Mouse (Mus musculus) retina, adult 2 months (tissue): ENCODE measurements around the gene Gm26602.

Experiments
- DNase-seq: peaks from one replicate; pipeline ENCODE4 v3.0.0-alpha.2; 2012; ENCODE audit warnings: low read depth, low spot score

The Gm26602 gene

GRCm38 (mm10) chr10:79959847-79960601 is 49.4 kb downstream of the Gm26602 start, which contains the start of gene Wdr18:
Wdr18 (plus strand) TSS chr10:79960152.
- DNase-seq, result peak; percentile 100
